Mouse (Mus musculus) liver, postnatal 0 days (tissue): ENCODE results near the gene Drg1. TPM values are rescaled to one million over a fixed set of nuclear protein-coding genes. Genes with fewer than 3 reads are reported as not detected.
"Not testable (repeated sequence)": the region's sequence is repeated elsewhere in the genome, so short reads cannot be mapped to it uniquely, and the experiment has no call there.

Experiments
- ATAC-seq: fragments of 200-750 bp; cut with Nextera tagmentation; 2 replicates; pipeline ENCODE4 v1.8.0; 2017; ENCODE audit warnings: mild to moderate bottlenecking, moderate library complexity
- DNase-seq: peaks from one replicate; pipeline ENCODE4 v3.0.0-alpha.2; 2016
- H3K27ac ChIP-seq: fragments of 300-500 bp; sonication (generic); 2 replicates; pipeline ENCODE4 v1.5.1; 2014; ENCODE audit warnings: antibody characterized with exemption, moderate library complexity, mild to moderate bottlenecking, low read depth
- H3K27me3 ChIP-seq: fragments of 300-500 bp; sonication (generic); 2 replicates; pipeline ENCODE4 v1.6.1; 2014; ENCODE audit warnings: low read length, control low read depth, mixed read lengths; ENCODE audit not compliant: insufficient read depth
- H3K36me3 ChIP-seq: fragments of 300-500 bp; sonication (generic); replicated peaks from 2 replicates; pipeline ENCODE4 v1.6.1; 2014; ENCODE audit warnings: mild to moderate bottlenecking, control low read depth, low read length, moderate library complexity, mixed read lengths; ENCODE audit not compliant: insufficient read depth
- H3K4me1 ChIP-seq: fragments of 300-500 bp; sonication (generic); 2 replicates; pipeline ENCODE4 v1.6.1; 2014; ENCODE audit warnings: antibody characterized with exemption, mild to moderate bottlenecking, control low read depth; ENCODE audit not compliant: insufficient read depth
- H3K4me2 ChIP-seq: fragments of 300-500 bp; sonication (generic); 2 replicates; pipeline ENCODE4 v1.6.1; 2014; ENCODE audit warnings: low read depth, mild to moderate bottlenecking, low read length, moderate library complexity, mixed read lengths
- H3K4me3 ChIP-seq: fragments of 300-500 bp; sonication (generic); 2 replicates; pipeline ENCODE4 v1.5.1; 2014; ENCODE audit warnings: low read depth, low read length
- H3K9ac ChIP-seq: fragments of 300-500 bp; sonication (generic); replicated peaks from 2 replicates; pipeline ENCODE4 v1.6.1; 2014; ENCODE audit warnings: mild to moderate bottlenecking, moderate library complexity
- H3K9me3 ChIP-seq: fragments of 300-500 bp; sonication (generic); 2 replicates; pipeline ENCODE4 v1.6.1; 2016; ENCODE audit warnings: mild to moderate bottlenecking, control low read depth, low read length, mixed read lengths
- WGBS: fragments of 180-500 bp; shearing (Covaris S2); extraction: QIAGEN DNeasy Blood & Tissue Kit; methylation state at CpG from one replicate; pipeline ENCODE4 v1.1.7; 2014; ENCODE audit not compliant: insufficient replicate concordance; 5-methylcytosine and 5-hydroxymethylcytosine counted together
- polyA plus RNA-seq: library from polyadenylated mRNA; unstranded; fragments of >200 nt; fragmentation: Nextera tagmentation; extraction: Ambion mirVana; gene quantifications from 2 replicates; pipeline ENCODE4 v1.2.1, GENCODE M21; 2015

The Drg1 gene
- polyA plus RNA-seq, 1 experiment from 2014 or later: 84.7 TPM

- H3K27me3 ChIP-seq, DNase-seq, H3K4me3 ChIP-seq, H3K9me3 ChIP-seq, H3K4me2 ChIP-seq, H3K9ac ChIP-seq, H3K4me1 ChIP-seq, H3K27ac ChIP-seq, ATAC-seq, H3K36me3 ChIP-seq: not testable (repeated sequence)
- 83% methylated on average over 4 of the region's 4 CpGs for WGBS
Observed at GRCm38 (mm10) chr11:3158800-3159199, 107.4 kb downstream of the Drg1 start.

- H3K4me2 ChIP-seq, H3K4me3 ChIP-seq, DNase-seq, H3K4me1 ChIP-seq, H3K36me3 ChIP-seq, H3K9ac ChIP-seq, ATAC-seq, H3K27ac ChIP-seq, H3K27me3 ChIP-seq, H3K9me3 ChIP-seq: not testable (repeated sequence)
- 86% methylated on average over 6 of the region's 6 CpGs for WGBS
Observed at GRCm38 (mm10) chr11:3157996-3158395, 108.2 kb downstream of the Drg1 start.

DNA sequence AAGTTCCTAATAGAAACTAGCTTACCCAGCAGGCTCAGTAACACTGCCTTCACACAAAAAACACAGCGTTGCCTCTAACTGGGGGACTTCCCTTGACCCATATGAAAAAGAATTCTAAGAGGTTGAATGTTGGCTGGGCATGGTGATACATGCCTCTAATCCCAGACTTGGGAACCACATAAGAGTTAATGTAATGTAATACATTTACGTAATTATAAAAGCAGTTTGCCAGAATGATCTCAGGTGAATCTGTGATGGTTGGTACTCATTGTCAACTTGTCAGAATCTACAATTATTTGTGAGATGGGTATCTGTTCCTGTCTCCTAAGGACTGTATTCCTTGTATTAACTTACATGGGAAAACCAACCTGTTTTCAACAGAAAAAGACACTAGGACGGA, 109.2 kb downstream of the Drg1 start:
- not testable (repeated sequence) for H3K4me2 ChIP-seq, H3K27me3 ChIP-seq, DNase-seq, H3K9me3 ChIP-seq, ATAC-seq, H3K4me3 ChIP-seq, H3K4me1 ChIP-seq, H3K9ac ChIP-seq, H3K27ac ChIP-seq, H3K36me3 ChIP-seq
- WGBS: 78% methylated on average over 2 of the region's 3 CpGs

GRCm38 (mm10) chr11:3153666-3154397, 112.4 kb downstream of the Drg1 start:
- 60% methylated on average over 1 of the region's 1 CpGs for WGBS
- not testable (repeated sequence) for DNase-seq
- peak; percentile 12 for ATAC-seq

DNA sequence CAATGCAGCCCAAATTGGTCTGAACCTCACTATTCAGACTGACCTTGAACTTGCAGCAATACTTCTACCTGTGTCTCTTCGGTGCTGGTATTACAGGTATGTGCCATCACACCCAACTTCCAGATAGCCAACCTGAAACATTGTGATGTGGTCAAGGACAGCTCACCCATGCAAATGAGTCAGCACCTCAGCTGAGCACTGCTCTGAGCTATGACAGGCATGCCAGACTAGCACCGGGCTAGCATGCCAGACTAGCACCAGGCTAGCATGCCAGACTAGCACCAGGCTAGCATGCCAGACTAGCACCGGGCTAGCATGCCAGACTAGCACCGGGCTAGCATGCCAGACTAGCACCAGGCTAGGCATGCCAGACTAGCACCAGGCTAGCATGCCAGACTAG, 114.9 kb downstream of the Drg1 start:
- 0 out of 2 replicates have a peak, but pooled peaks have one; percentile 5 for ATAC-seq
- WGBS: 80% methylated on average over 4 of the region's 4 CpGs

More at GRCm38 (mm10) chr11:3153666-3154397, 112.4 kb downstream of the Drg1 start:
- not testable (repeated sequence) for H3K27me3 ChIP-seq, H3K27ac ChIP-seq, H3K9me3 ChIP-seq, H3K9ac ChIP-seq, H3K4me3 ChIP-seq, H3K36me3 ChIP-seq, H3K4me2 ChIP-seq, H3K4me1 ChIP-seq

GRCm38 (mm10) chr11:3150677-3151003, 115.6 kb downstream of the Drg1 start:
- 90% methylated on average over 12 of the region's 12 CpGs for WGBS
- H3K4me1 ChIP-seq, H3K4me2 ChIP-seq, H3K4me3 ChIP-seq, DNase-seq, ATAC-seq, H3K27me3 ChIP-seq, H3K9ac ChIP-seq, H3K9me3 ChIP-seq, H3K36me3 ChIP-seq, H3K27ac ChIP-seq: not testable (repeated sequence)

More for the DNA sequence above, 114.9 kb downstream of the Drg1 start:
- H3K36me3 ChIP-seq, H3K9ac ChIP-seq, H3K4me1 ChIP-seq, H3K9me3 ChIP-seq, DNase-seq, H3K27ac ChIP-seq, H3K4me3 ChIP-seq, H3K27me3 ChIP-seq, H3K4me2 ChIP-seq: not testable (repeated sequence)

DNA sequence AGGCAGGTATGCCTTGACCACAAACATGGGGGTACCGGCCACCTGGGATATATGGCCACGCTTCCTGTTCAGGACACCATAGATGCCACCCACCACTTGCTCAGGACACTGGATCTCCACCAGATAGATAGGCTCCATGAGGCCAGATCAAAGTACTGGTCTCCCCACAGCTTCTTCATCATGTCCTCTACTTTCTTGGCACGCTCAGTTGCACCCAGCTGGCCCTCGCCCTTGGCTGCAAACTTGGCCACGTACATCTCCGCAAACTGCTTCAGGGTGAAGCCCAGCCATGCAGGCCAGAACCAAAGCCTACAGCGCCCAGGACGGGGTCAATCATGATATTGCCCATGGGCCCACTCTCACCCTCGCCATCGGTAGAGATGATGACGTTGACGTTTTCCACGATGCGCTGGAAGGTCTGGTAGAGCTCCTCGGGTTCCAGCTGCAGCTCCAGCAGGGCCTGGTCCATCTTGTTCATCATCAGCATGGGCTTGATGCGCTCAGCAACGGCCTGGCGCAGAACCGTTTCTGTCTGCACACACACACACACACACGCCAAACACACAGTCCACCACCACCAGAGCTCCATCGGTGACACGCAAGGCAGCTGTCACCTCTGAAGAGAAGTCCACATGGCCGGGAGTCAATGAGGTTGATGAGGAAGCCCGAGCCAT, 116.1 kb downstream of the Drg1 start:
- not testable (repeated sequence) for ATAC-seq, H3K4me3 ChIP-seq, H3K4me1 ChIP-seq, H3K9ac ChIP-seq, H3K9me3 ChIP-seq, H3K36me3 ChIP-seq, H3K4me2 ChIP-seq, H3K27ac ChIP-seq, H3K27me3 ChIP-seq
- DNase-seq: peak; percentile 54
- WGBS: 92% methylated on average over 21 of the region's 24 CpGs

DNA sequence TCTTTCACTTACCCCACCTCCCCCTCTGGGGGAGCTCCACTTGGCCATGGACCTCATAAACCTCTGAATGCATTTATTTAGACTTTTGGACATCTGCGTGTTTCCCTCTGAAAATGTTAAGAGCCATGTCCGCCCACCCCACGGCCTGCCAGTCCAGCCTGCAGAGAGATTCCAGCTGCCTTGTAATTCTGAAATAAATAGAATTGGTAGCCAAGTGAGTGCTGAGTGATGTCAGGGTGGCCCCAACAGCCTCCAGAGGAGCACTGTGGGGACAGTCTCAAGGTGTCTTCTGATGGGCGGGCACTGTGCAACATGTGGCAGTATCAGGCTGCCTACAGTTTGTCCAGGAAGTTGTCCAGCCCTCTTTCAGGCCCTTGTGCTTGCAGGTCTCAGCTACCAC, 116.7 kb downstream of the Drg1 start:
- not testable (repeated sequence) for H3K4me2 ChIP-seq, H3K4me1 ChIP-seq, H3K36me3 ChIP-seq, DNase-seq, H3K27ac ChIP-seq, H3K9me3 ChIP-seq, H3K27me3 ChIP-seq, H3K4me3 ChIP-seq, H3K9ac ChIP-seq
- ATAC-seq: peak; percentile 5; the same call in 1 of the 2 replicates
- 95% methylated on average over 4 of the region's 4 CpGs for whole genome bisulfite sequencing

- H3K27me3 ChIP-seq, H3K27ac ChIP-seq, H3K4me3 ChIP-seq, H3K9me3 ChIP-seq, H3K4me1 ChIP-seq, H3K36me3 ChIP-seq, ATAC-seq, H3K9ac ChIP-seq, H3K4me2 ChIP-seq: not testable (repeated sequence)
- WGBS: 91% methylated on average over 2 of the region's 2 CpGs
- peak; percentile 11 for DNase-seq
Observed at GRCm38 (mm10) chr11:3146806-3147205, 119.4 kb downstream of the Drg1 start.
